Mouse (Mus musculus) liver, embryonic 11.5 days (tissue): ENCODE results near the gene Mrpl17. TPM values are rescaled to one million over a fixed set of nuclear protein-coding genes. Genes with fewer than 3 reads are reported as not detected.

Source experiments
- ATAC-seq: fragments of 200-750 bp; cut with Nextera tagmentation; replicated peaks from 2 replicates; pipeline ENCODE4 v1.8.0; 2017; ENCODE audit warnings: moderate number of reproducible peaks, mild to moderate bottlenecking, moderate TSS enrichment, moderate library complexity; ENCODE audit not compliant: low FRiP score
- DNase-seq: peaks from one replicate; pipeline ENCODE4 v3.0.0-alpha.2; 2017; ENCODE audit warnings: low spot score
- H3K27ac ChIP-seq: fragments of 300-500 bp; sonication (generic); 2 replicates; pipeline ENCODE4 v1.5.1; 2014; ENCODE audit warnings: mild to moderate bottlenecking, low read depth, low read length, control low read depth
- H3K27me3 ChIP-seq: fragments of 300-500 bp; sonication (generic); replicated peaks from 2 replicates; pipeline ENCODE4 v1.6.1; 2014; ENCODE audit warnings: low read length, mixed read lengths; ENCODE audit not compliant: control insufficient read depth, insufficient read depth
- H3K36me3 ChIP-seq: fragments of 300-500 bp; sonication (generic); 2 replicates; pipeline ENCODE4 v1.6.1; 2014; ENCODE audit warnings: mild to moderate bottlenecking, low read length, moderate library complexity, mixed read lengths; ENCODE audit not compliant: control insufficient read depth, insufficient read depth
- H3K4me1 ChIP-seq: fragments of 300-500 bp; sonication (generic); replicated peaks from 2 replicates; pipeline ENCODE4 v1.6.1; 2014; ENCODE audit warnings: low read length, mixed read lengths; ENCODE audit not compliant: control insufficient read depth, insufficient read depth
- H3K4me2 ChIP-seq: fragments of 300-500 bp; sonication (generic); 2 replicates; pipeline ENCODE4 v1.6.1; 2014; ENCODE audit warnings: mild to moderate bottlenecking, control low read depth, moderate library complexity
- H3K4me3 ChIP-seq: fragments of 300-500 bp; sonication (generic); 2 replicates; pipeline ENCODE4 v1.5.1; 2014; ENCODE audit warnings: low read depth, low read length, control low read depth
- H3K9ac ChIP-seq: fragments of 300-500 bp; sonication (generic); 2 replicates; pipeline ENCODE4 v1.6.1; 2014; ENCODE audit warnings: low read depth, low read length, control low read depth
- H3K9me3 ChIP-seq: fragments of 300-500 bp; sonication (generic); 2 replicates; pipeline ENCODE4 v1.6.1; 2016; ENCODE audit warnings: low read length, inconsistent platforms, mixed read lengths; ENCODE audit not compliant: control insufficient read depth
- WGBS: fragments of 180-500 bp; shearing (Covaris S2); extraction: QIAGEN DNeasy Blood & Tissue Kit; methylation state at CpG from one replicate; pipeline ENCODE4 v1.1.7; 2014; 5-methylcytosine and 5-hydroxymethylcytosine counted together
- polyA plus RNA-seq: library from polyadenylated mRNA; unstranded; fragments of >200 nt; fragmentation: Nextera tagmentation; extraction: Ambion mirVana; gene quantifications from 2 replicates; pipeline ENCODE4 v1.2.1, GENCODE M21; 2014

The Mrpl17 gene
- polyA plus RNA-seq, 1 experiment from 2014 or later: 453 TPM

DNA sequence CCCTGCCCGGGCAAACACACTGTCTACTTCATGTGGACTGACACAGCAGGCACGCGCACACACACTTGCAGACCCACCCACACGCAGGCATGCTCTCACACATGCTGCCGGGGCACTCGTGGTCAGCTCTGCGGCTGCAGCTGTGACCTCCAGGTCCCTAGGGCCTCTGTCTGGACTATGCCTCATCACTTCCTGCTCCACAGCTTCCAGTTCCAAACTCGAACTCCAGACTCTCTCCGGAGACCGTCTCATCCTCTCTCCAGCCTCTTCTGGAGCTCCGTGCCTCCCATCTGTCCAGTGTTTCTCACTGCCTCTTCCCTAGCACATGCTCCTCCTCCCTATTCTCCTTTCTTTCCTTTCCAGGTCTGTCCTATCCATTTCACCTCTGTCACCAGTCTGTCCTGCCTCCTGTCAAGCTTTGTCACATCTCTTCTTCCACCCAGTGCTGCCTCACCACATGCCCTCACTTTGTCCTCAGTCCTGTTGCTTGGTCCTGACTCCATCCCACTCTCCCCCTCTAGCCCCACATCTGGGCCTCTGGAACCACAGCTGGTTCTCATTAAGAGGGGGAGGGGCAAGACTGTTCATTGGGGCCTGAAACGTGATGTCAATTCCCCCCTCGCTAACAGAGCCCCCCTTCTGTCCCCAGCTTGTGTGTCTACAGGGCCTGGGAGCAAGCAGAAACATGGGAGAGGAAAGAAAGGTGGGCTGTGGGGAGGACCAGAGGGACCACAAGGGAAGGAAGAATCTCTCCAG, 32.9 kb downstream of the Mrpl17 start:
- peak; percentile 30 for ATAC-seq
- H3K4me3 ChIP-seq: no peak overlapping the region
- H3K4me1 ChIP-seq: peaks cover 5% of the 10 kb centered on the region; the same call in 1 of the 2 replicates
- no peak for DNase-seq
- no peaks in the 10 kb centered on the region for H3K27me3 ChIP-seq
- no peaks in the 10 kb centered on the region for H3K9me3 ChIP-seq
- H3K4me2 ChIP-seq: peak overlapping the region; percentile 13; the same call in 1 of the 2 replicates
- H3K36me3 ChIP-seq: no peaks in the 10 kb centered on the region
- whole genome bisulfite sequencing: 41% methylated on average over 13 of the region's 13 CpGs
- no peak overlapping the region for H3K9ac ChIP-seq
- peak overlapping the region; percentile 70; the same call in 1 of the 2 replicates for H3K27ac ChIP-seq

DNA sequence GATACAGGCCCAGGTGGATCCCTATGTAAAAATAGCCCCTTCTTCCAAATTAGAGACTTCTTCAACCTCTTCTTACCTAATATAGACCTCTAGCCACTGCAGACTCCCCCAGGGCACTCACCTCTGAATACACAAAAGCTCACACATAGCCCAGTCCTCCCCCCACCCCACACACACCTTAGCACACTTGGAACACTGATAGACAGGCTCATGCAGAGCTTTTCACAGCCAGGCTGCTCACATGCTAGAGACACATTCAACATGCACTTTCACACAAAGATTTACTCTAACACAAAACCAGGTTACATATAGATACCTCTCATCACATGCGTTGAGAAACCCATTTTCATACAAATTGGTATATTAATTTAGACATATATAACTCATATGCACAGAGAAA, 33.6 kb downstream of the Mrpl17 start:
- H3K4me3 ChIP-seq: no peak overlapping the region
- ATAC-seq (no peak), DNase-seq (no peak)
- no peak overlapping the region for H3K27ac ChIP-seq
- H3K4me2 ChIP-seq: no peak overlapping the region
- H3K27me3 ChIP-seq: no peaks in the 10 kb centered on the region
- H3K9ac ChIP-seq: no peak overlapping the region
- H3K9me3 ChIP-seq: no peaks in the 10 kb centered on the region
- peaks cover under 1% of the 10 kb centered on the region; the same call in 1 of the 2 replicates for H3K36me3 ChIP-seq
- 89% methylated on average over 1 of the region's 1 CpGs for WGBS
- H3K4me1 ChIP-seq: peaks cover 5% of the 10 kb centered on the region; the same call in 1 of the 2 replicates

DNA sequence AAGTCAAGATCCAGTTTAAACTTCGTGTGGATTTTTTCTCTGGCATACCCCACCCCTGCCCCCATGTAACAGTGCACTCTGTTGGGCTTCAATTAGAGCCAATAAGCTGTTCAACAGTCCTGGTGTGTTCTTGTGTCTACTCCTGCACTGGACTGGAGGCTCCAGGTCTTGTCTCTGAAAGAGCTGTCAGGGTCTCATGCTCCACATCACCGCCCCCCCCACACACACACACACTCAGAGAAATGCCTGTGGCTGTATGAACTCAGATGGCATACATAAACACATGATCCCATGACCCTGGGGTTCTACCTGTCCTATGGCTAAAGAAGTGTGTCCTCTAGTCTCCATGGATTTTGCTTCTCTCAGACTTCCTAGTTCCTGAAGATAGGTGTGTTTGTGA, 34.9 kb downstream of the Mrpl17 start:
- Histone ChIP-seq H3K4me2 (no peak overlapping the region), H3K9me3 (no peaks in the 10 kb centered on the region), H3K27me3 (no peaks in the 10 kb centered on the region), H3K27ac (no peak overlapping the region), H3K4me1 (peaks cover 5% of the 10 kb centered on the region; the same call in 1 of the 2 replicates), H3K4me3 (no peak overlapping the region), H3K9ac (no peak overlapping the region), H3K36me3 (peaks cover 2% of the 10 kb centered on the region; the same call in 1 of the 2 replicates)
- 70% methylated on average over 2 of the region's 2 CpGs for WGBS
- no peak for ATAC-seq
- no peak for DNase-seq

DNA sequence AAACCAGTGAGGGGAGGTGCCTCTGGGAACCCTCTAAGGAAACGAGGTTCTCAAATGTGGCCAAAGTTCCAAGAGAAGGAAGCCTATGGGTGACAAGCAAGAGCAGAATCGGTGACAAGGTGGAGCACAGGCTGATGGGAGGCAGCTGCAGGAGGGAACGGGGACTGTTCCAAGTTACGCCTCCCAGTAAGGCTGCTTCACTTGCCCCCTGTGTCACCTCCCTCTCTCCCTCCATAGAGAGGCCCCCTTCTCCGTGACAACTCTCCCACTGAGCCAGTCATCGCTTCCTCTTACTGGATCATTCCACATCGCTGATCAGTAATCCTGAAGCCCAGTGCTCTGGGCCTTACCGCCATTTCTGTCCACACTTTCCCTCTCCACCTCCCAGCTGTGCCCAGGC, 36.2 kb downstream of the Mrpl17 start:
- ATAC-seq (no peak), DNase-seq (peak; percentile 15)
- H3K4me2 ChIP-seq: no peak overlapping the region

DNA sequence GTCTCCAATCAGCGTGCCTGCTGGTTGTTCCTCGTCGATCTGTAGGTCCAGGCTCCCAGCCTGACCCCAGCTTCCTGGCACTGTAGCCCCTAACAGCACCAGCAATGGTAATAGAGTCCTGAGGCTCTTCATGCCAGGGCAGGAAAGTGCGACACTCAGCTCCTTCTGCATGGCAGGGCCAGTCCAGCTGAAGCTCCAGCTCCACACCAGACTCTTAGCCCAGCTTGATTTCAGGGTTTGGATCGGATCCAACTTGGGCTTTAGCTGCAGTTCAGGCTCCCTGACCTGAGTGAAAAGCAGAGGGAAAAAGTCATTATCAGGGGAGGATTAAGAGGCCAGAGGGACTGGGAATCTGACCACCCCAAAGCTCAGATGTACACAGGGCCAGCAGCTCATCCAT, 37.9 kb downstream of the Mrpl17 start:
- no peak overlapping the region for H3K9ac ChIP-seq
- H3K27ac ChIP-seq: no peak overlapping the region
- H3K27me3 ChIP-seq: no peaks in the 10 kb centered on the region
- no peaks in the 10 kb centered on the region for H3K9me3 ChIP-seq
- DNase-seq: no peak
- ATAC-seq: no peak
- H3K4me1 ChIP-seq: no peaks in the 10 kb centered on the region; the same call in 1 of the 2 replicates
- 80% methylated on average over 5 of the region's 5 CpGs for WGBS
- peaks cover 2% of the 10 kb centered on the region; the same call in 1 of the 2 replicates for H3K36me3 ChIP-seq
- no peak overlapping the region for H3K4me2 ChIP-seq
- H3K4me3 ChIP-seq: no peak overlapping the region

More for the DNA sequence above, 36.2 kb downstream of the Mrpl17 start:
- Histone ChIP-seq H3K27ac (no peak overlapping the region), H3K4me1 (peaks cover 5% of the 10 kb centered on the region; the same call in 1 of the 2 replicates), H3K36me3 (peaks cover 2% of the 10 kb centered on the region; the same call in 1 of the 2 replicates), H3K9me3 (no peaks in the 10 kb centered on the region), H3K4me3 (no peak overlapping the region), H3K27me3 (no peaks in the 10 kb centered on the region), H3K9ac (no peak overlapping the region)
- 65% methylated on average over 8 of the region's 8 CpGs for WGBS

DNA sequence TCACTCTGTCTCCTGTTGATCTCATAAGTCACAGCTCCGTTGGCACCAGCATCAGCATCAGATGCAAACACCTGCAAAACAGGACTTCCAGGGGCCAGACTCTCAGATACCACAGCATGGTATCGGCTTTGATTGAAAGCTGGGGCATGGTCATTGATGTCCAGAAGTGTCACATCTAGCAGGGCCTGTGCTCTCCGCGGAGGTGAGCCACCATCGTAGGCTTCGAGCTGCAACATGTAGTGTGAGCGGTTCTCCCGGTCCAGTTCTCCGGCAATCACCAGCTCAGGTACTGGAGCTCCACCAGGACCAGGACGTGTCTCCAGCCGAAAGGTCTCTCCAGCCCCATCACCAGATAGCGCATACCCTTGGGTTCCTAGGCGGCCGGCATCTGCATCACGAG, 38.6 kb downstream of the Mrpl17 start:
- Histone ChIP-seq H3K9ac (no peak overlapping the region), H3K4me1 (no peaks in the 10 kb centered on the region; the same call in 1 of the 2 replicates), H3K27me3 (no peaks in the 10 kb centered on the region), H3K36me3 (peaks cover 2% of the 10 kb centered on the region; the same call in 1 of the 2 replicates), H3K27ac (no peak overlapping the region), H3K9me3 (no peaks in the 10 kb centered on the region), H3K4me3 (no peak overlapping the region), H3K4me2 (no peak overlapping the region)
- ATAC-seq (no peak), DNase-seq (no peak)
- 92% methylated on average over 15 of the region's 15 CpGs for WGBS

DNA sequence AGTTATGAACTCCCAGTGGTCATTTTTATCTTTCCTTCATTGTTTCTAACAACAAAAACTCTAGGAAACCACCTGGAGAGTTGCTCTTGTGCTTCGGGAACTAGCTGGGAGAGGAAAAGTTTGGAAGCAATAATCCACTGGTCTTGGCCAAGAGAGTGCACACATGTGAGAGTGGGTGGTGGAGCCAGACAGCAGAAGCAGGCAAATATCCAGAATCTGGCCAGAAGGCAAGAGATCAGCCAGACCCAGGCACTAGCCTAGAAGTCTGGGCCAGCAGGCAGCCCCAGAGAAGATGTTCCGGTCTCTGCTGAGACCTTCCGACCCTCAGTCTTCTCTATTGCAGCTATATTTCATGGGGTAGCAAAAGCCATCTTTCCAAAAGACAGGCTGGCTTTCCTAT, 40.9 kb downstream of the Mrpl17 start:
- H3K4me3 ChIP-seq: no peak overlapping the region
- WGBS: 88% methylated on average over 3 of the region's 3 CpGs
- ATAC-seq: no peak

DNA sequence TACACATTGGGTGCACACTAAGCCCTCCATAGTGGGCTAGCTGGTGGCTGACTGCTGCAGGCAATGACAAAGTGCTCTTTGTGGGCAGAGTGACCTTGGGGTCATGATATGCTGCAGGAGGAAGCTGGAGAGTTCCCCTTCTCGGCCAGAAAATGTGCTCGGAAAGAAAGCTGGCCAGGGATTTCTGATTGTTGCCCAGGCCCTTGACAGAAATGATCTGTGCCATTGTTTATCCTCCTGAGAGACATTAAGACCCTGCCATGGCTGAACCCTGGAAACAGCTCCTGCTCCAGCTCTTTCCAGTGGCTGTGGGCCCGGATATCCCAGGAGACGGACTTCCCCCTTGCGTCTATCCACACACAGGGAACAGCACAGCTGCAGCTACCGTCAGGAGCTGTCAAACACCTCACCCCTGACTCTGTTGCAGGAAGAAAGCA, 43.2 kb downstream of the Mrpl17 start:
- no peak overlapping the region for H3K9ac ChIP-seq
- peaks cover 5% of the 10 kb centered on the region; the same call in 1 of the 2 replicates for H3K36me3 ChIP-seq
- peak overlapping the region; percentile 9; the same call in 1 of the 2 replicates for H3K4me2 ChIP-seq

More for the DNA sequence above, 40.9 kb downstream of the Mrpl17 start:
- no peak overlapping the region for H3K27ac ChIP-seq
- H3K4me2 ChIP-seq: no peak overlapping the region
- no peaks in the 10 kb centered on the region; the same call in 1 of the 2 replicates for H3K4me1 ChIP-seq
- peaks cover 2% of the 10 kb centered on the region; the same call in 1 of the 2 replicates for H3K36me3 ChIP-seq
- no peak overlapping the region for H3K9ac ChIP-seq
- H3K27me3 ChIP-seq: no peaks in the 10 kb centered on the region
- no peaks in the 10 kb centered on the region for H3K9me3 ChIP-seq
- DNase-seq: no peak

More for the DNA sequence above, 43.2 kb downstream of the Mrpl17 start:
- Histone ChIP-seq H3K4me3 (no peak overlapping the region), H3K27ac (no peak overlapping the region), H3K4me1 (no peaks in the 10 kb centered on the region; the same call in 1 of the 2 replicates), H3K27me3 (peaks cover 11% of the 10 kb centered on the region), H3K9me3 (no peaks in the 10 kb centered on the region)
- ATAC-seq (peak; percentile 36; the same call in 1 of the 2 replicates), DNase-seq (no peak)
- 19% methylated on average over 6 of the region's 6 CpGs for WGBS
